Mouse (Mus musculus) embryonic fibroblast, embryonic 13.5 days (primary cell): ENCODE data around the gene Snupn. TPM values are rescaled to one million over a fixed set of nuclear protein-coding genes. Genes with fewer than 3 reads are reported as not detected.
"Not testable (repeated sequence)": the region's sequence is repeated elsewhere in the genome, so short reads cannot be mapped to it uniquely, and the experiment has no call there.

ENCODE experiments used
- H3K27ac ChIP-seq: 2 replicates; pipeline ENCODE4 v1.5.1; 2012; ENCODE audit warnings: low read length, control low read depth, inconsistent platforms; ENCODE audit not compliant: insufficient read depth
- H3K4me1 ChIP-seq: 2 replicates; pipeline ENCODE4 v1.6.1; 2011; ENCODE audit warnings: low read length; ENCODE audit not compliant: control insufficient read depth, insufficient read depth
- H3K4me3 ChIP-seq: 2 replicates; pipeline ENCODE4 v1.5.1; 2011; ENCODE audit warnings: mild to moderate bottlenecking, control low read depth, low read length; ENCODE audit not compliant: insufficient read depth
- CTCF ChIP-seq: IDR thresholded peaks from 2 replicates; pipeline ENCODE4 v1.5.1; 2011; ENCODE audit warnings: mild to moderate bottlenecking, control low read depth, low read length, moderate library complexity, borderline replicate concordance; ENCODE audit not compliant: insufficient read depth
- POLR2A ChIP-seq: IDR thresholded peaks from 2 replicates; pipeline ENCODE4 v1.6.1; 2011; ENCODE audit warnings: low read depth, mild to moderate bottlenecking, control low read depth, low read length, moderate library complexity
- polyA plus RNA-seq: library from polyadenylated mRNA; stranded (reverse); fragments of >200 nt; gene quantifications from 2 replicates; pipeline ENCODE4 v1.2.4, GENCODE M21; 2011; ENCODE audit warnings: low read depth; ENCODE audit not compliant: missing spikeins, insufficient read length

Snupn gene
- polyA plus RNA-seq, 1 experiment: 14.5 TPM

GRCm38 (mm10) chr9:56996028-56996346 is 45.3 kb downstream of the Snupn start:
- peak overlapping the region; percentile 92 for H3K27ac ChIP-seq
- H3K4me1 ChIP-seq: 0 out of 2 replicates have a peak, but pooled peaks cover 4% of the 10 kb centered on the region
- H3K4me3 ChIP-seq: peak overlapping the region; percentile 94
- TF ChIP-seq POLR2A (0 out of 2 replicates have a peak, but pooled peaks have one; percentile 25), CTCF (no peak)

GRCm38 (mm10) chr9:56997206-56997605 is 46.5 kb downstream of the Snupn start:
- H3K4me3 ChIP-seq, H3K4me1 ChIP-seq, H3K27ac ChIP-seq: not testable (repeated sequence)

DNA sequence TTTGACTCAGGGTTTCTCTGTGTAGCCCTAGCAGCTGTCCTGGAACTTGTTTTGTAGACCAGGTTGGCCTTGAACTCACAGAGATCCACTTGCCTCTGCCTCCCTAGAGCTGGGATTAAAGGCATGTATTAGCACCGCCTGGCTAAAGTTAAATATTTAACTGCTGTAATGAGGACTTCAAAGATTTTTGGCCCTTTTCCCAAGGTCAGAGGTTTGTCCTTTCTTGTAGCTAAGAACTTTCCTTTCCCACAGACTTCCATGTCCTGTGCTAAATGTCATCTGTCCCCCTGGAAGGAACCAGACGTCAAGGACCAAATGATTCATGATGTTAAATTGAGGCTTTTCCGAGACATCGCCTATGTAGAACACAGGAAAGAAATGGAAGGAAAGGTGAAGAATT is 52.3 kb downstream of the Snupn start:
- TF ChIP-seq CTCF: no peak
- Histone ChIP-seq H3K27ac (no peak overlapping the region), H3K4me3 (no peak overlapping the region), H3K4me1 (no peaks in the 10 kb centered on the region)

DNA sequence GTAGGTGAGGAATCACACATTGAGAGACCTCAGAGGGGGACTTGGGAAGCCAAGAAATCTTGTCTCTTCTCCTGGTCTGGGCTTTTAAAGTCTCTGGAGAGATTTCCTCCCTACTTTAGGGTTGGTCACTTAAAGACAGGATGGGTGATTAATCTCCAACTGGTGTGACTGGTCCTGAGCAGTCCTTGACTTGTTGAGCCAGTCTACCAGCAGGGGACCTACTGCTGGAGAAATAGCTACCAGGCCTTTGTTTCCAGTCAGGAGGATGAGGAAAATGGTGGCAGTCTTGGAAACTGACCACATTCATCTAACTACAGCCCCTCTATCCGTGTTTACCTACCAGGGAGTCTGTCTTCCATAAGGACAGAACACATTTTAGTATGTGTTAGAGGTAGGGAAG is 61.7 kb downstream of the Snupn start:
- H3K27ac ChIP-seq: no peak overlapping the region
- H3K4me3 ChIP-seq: no peak overlapping the region
- peaks cover 5% of the 10 kb centered on the region; the same call in 1 of the 2 replicates for H3K4me1 ChIP-seq
- TF ChIP-seq CTCF (no peak), POLR2A (no peak)

GRCm38 (mm10) chr9:57012895-57013294 is 62.2 kb downstream of the Snupn start:
- Histone ChIP-seq H3K27ac (no peak overlapping the region), H3K4me1 (peaks cover 5% of the 10 kb centered on the region; the same call in 1 of the 2 replicates), H3K4me3 (no peak overlapping the region)
- TF ChIP-seq CTCF (no peak), POLR2A (no peak)

- Histone ChIP-seq H3K4me3 (no peak overlapping the region), H3K4me1 (peaks cover 5% of the 10 kb centered on the region; the same call in 1 of the 2 replicates), H3K27ac (peak overlapping the region; percentile 20; the same call in 1 of the 2 replicates)
- no peak for TF ChIP-seq POLR2A
- TF ChIP-seq CTCF: no peak
Observed at GRCm38 (mm10) chr9:57013756-57014155, 63.1 kb downstream of the Snupn start.

DNA sequence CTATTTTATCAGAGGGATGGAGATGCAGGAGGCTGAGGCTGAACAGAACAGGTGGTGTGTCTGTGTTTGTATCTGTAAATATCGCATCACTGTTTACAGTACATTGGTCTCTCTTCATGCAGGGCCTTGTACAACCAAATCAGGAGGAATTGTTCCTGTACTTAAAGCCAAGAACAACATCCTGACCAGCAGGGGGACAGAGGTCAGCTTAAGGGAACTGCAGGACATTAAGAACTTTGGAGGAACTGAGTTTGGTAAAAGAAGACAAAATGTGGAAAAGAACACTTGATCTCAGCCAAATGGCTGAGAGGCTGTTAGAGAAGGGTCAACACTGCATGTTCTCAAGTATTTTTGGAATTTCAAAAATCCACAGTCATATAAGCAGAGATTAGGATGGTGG is 64.1 kb downstream of the Snupn start:
- Histone ChIP-seq H3K4me1 (peaks cover 5% of the 10 kb centered on the region; the same call in 1 of the 2 replicates), H3K4me3 (no peak overlapping the region), H3K27ac (no peak overlapping the region)
- no peak for TF ChIP-seq POLR2A
- no peak for TF ChIP-seq CTCF

DNA sequence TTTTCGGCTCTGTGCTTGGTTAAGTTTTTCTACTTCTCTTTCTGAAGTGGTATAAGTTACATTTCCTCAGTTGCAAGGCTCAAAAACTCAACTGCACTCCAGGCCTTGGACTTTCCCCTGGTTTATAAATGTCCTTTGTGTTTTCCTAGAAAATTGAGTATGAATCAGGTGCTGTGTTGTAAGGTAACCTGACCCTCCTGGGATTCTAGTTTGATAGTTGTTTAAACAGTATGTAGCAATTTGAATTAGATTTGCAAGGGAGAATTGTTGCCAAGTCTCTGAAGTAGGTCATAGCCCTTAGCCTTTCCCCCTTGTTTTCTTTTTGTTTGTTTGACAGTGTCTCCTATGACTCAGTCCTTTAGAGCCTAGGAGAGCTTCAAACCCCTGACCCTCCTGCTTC is 67.0 kb downstream of the Snupn start:
- TF ChIP-seq POLR2A: no peak
- no peak for TF ChIP-seq CTCF
- peaks cover 5% of the 10 kb centered on the region; the same call in 1 of the 2 replicates for H3K4me1 ChIP-seq
- H3K4me3 ChIP-seq: no peak overlapping the region
- H3K27ac ChIP-seq: no peak overlapping the region

DNA sequence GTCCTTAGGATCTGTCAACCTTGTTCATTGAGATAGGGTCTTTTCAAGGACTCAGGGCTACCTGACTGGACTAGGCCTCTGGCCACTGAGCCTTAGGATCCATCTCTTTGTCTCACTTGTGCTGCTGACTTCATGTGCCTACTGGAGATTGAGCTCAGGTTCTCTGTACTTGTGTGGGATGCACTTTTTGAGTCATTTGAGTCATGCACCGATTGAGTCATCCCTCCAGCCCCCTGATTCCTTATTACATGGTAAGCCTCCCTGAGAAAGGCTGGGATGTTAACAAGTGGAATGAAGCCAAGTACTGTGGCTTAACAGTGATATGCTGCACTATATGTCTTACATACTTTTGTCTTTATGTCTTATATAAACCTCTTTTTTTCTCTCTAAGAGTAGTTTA is 81.1 kb downstream of the Snupn start:
- no peak for TF ChIP-seq CTCF
- no peak for TF ChIP-seq POLR2A
- H3K27ac ChIP-seq: peak overlapping the region; percentile 58
- H3K4me3 ChIP-seq: no peak overlapping the region
- peaks cover 4% of the 10 kb centered on the region for H3K4me1 ChIP-seq

Other genes with a start within 250 kb of the Snupn start
- 3.7 and 5.2 TPM in 2 replicates for gene Lingo1, start 154.4 kb upstream of the Snupn start, polyA plus RNA-seq
- gene Odf3l1, start 86.2 kb upstream of the Snupn start, polyA plus RNA-seq: not detected in 2 replicates
- gene Cspg4, start 85.8 kb upstream of the Snupn start, polyA plus RNA-seq: 48.4 and 76.1 TPM in 2 replicates
- 18.1 and 20.7 TPM in 2 replicates for gene Snx33, start 22.5 kb upstream of the Snupn start, polyA plus RNA-seq
- gene Imp3, start 13.4 kb upstream of the Snupn start, polyA plus RNA-seq: 92.7 and 107 TPM in 2 replicates
- gene Ptpn9, start 44.0 kb downstream of the Snupn start, polyA plus RNA-seq: 74.5 and 79.8 TPM in 2 replicates
- gene Sin3a, start 121.2 kb downstream of the Snupn start, polyA plus RNA-seq: 34.3 and 49.7 TPM in 2 replicates
- 81.2 and 86.1 TPM in 2 replicates for gene Man2c1, start 179.8 kb downstream of the Snupn start, polyA plus RNA-seq
- gene Neil1, start 197.4 kb downstream of the Snupn start, polyA plus RNA-seq: 6.5 and 7.0 TPM in 2 replicates
- 48.4 and 52.4 TPM in 2 replicates for gene Commd4, start 207.5 kb downstream of the Snupn start, polyA plus RNA-seq